Mouse (Mus musculus) hindbrain, embryonic 12.5 days (tissue): Measurements from ENCODE around the gene Dok1. TPM values are rescaled to one million over a fixed set of nuclear protein-coding genes. Genes with fewer than 3 reads are reported as not detected.
A peak's percentile ranks its signal among the peaks of the same experiment; 100 is the strongest.

Experiments
- ATAC-seq: fragments of 200-750 bp; cut with Nextera tagmentation; 2 replicates; pipeline ENCODE4 v1.8.0; 2017; ENCODE audit warnings: moderate TSS enrichment; ENCODE audit not compliant: low FRiP score
- H3K27ac ChIP-seq: fragments of 300-500 bp; sonication (generic); 2 replicates; pipeline ENCODE4 v1.5.1; 2016; ENCODE audit warnings: mild to moderate bottlenecking
- H3K27me3 ChIP-seq: fragments of 300-500 bp; sonication (generic); 2 replicates; pipeline ENCODE4 v1.6.1; 2016; ENCODE audit warnings: mild to moderate bottlenecking
- H3K36me3 ChIP-seq: fragments of 300-500 bp; sonication (generic); 2 replicates; pipeline ENCODE4 v1.6.1; 2016; ENCODE audit warnings: mild to moderate bottlenecking
- H3K4me1 ChIP-seq: fragments of 300-500 bp; sonication (generic); 2 replicates; pipeline ENCODE4 v1.6.1; 2016
- H3K4me2 ChIP-seq: fragments of 300-500 bp; sonication (generic); replicated peaks from 2 replicates; pipeline ENCODE4 v1.6.1; 2016; ENCODE audit warnings: mild to moderate bottlenecking
- H3K4me3 ChIP-seq: fragments of 300-500 bp; sonication (generic); 2 replicates; pipeline ENCODE4 v1.5.1; 2016; ENCODE audit warnings: mild to moderate bottlenecking
- H3K9ac ChIP-seq: fragments of 300-500 bp; sonication (generic); 2 replicates; pipeline ENCODE4 v1.6.1; 2016; ENCODE audit warnings: mild to moderate bottlenecking, moderate library complexity
- H3K9me3 ChIP-seq: fragments of 300-500 bp; sonication (generic); replicated peaks from 2 replicates; pipeline ENCODE4 v1.6.1; 2016; ENCODE audit warnings: mild to moderate bottlenecking
- WGBS: fragments of 180-500 bp; shearing (Covaris S2); methylation state at CpG from one replicate; pipeline ENCODE4 v1.1.7; 2016; 5-methylcytosine and 5-hydroxymethylcytosine counted together
- polyA plus RNA-seq: library from polyadenylated mRNA; unstranded; fragments of >200 nt; fragmentation: Nextera tagmentation; extraction: Ambion mirVana; gene quantifications from 2 replicates; pipeline ENCODE4 v1.2.1, GENCODE M21; 2016

The Dok1 gene
- polyA plus RNA-seq: 8.5 and 10.3 TPM in 2 replicates

DNA sequence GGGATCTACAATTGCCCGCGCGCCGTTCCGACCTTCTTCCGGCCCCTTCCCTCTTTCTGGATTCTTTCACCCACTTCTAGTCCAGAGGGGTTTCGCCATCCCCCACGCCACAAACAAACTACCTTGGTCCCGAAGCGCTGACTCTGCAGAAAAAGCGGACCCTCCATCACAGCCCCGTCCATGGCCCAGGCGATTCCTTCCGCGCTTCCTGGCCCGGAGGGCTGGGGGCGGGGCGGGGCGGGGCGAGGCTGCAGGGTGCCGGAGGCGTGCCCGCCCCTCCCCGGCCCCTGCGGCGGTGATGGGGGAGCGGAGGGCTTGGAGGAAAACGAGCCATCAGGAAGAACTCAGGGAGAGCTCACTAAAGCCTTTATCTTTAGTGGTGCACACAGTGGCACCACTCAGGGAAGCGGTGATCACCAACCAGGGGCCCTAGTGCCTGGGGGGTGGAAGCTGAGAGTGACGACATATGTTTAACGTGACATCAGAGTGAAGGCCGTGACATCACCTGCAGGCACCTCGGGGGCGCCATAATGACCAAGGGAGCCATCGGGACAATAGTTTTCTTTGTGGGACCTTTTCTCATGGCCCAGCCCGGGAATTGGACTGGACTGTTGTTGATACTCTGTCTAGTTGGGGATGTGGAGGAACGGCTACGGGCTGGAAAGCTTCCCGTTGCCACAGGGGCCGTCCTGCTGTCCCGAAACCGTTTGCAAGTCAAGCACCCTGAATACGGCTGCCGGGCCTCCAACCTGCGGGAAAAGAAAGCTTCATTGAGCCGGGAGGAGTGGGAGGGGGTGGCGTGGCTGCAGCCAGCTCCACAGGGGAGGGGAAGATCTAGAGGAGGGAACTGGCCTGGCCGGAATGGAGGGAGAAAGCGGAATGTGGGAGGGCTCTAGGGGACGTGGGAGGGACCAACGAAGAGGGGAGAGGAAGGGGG lies at the start of gene Dok1, which contains the start of gene Loxl3:
Gene Dok1 (minus strand): TSS at position 223 of the 937 bp plus-strand sequence.
Gene Loxl3 (plus strand): TSS at position 925 of the 937 bp plus-strand sequence.
- Histone ChIP-seq H3K4me2 (peak within 1 kb of the TSS; percentile 78), H3K4me1 (peaks cover 31% of the 10 kb centered on the region), H3K27ac (peak within 1 kb of the TSS; percentile 72), H3K4me3 (peak within 1 kb of the TSS; percentile 49), H3K36me3 (no peaks in the 10 kb centered on the region), H3K9me3 (no peaks in the 10 kb centered on the region), H3K27me3 (peaks cover 66% of the 10 kb centered on the region), H3K9ac (peak within 1 kb of the TSS; percentile 58)
- peak; percentile 74 for ATAC-seq
- under 1% methylated on average over 51 of the region's 51 CpGs for WGBS

DNA sequence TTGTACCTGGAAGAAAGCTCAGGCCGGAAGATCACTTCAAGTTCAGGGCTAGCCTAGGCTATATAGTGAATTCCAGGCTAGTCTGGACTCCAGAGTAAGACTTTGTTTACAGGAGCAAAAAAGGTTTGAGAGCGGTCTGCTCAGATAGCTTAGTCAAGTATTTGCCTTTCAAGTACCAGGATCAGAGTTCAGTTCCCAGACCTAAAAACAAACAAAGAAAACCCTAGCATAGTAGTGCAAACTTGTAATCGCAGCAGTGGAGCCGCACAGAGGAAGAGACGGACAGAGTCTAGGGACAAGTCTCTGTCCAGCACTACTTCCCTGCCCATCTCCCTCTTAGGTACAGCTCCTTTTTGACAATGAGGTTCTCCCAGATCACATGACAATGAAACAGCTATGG lies 46.9 kb upstream of the Dok1 start:
- Histone ChIP-seq H3K27ac (no peak overlapping the region), H3K4me2 (no peak overlapping the region), H3K9ac (no peak overlapping the region), H3K27me3 (peaks cover 56% of the 10 kb centered on the region), H3K9me3 (no peaks in the 10 kb centered on the region), H3K4me1 (peaks cover 30% of the 10 kb centered on the region), H3K36me3 (peaks cover 22% of the 10 kb centered on the region), H3K4me3 (no peak overlapping the region)
- ATAC-seq: no peak
- WGBS: 90% methylated on average over 5 of the region's 5 CpGs

DNA sequence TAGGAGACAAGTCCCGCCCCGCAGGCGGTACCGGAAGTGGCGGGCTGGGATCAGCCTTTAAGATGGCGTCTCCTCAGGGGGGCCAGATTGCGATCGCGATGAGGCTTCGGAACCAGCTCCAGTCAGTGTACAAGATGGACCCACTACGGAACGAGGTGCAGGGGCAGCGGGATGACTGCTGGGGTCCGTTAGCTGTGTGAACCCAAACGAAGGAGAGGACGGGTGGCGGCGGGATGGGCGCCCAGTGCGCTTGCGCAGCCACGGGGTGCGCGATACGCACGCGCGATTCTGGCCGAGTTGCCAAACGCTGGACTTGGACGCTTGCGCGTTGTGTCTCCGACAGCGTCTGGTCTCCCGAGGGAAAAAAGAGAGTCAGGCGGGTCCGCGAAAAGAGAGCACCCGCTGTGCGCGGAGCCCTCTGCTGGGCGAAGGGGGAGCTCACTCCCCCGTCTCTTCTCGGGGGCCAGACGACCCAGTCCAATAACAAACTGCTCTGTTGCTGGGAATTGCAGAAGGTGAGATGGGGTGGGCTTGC lies 45.1 kb upstream of the Dok1 start:
- Histone ChIP-seq H3K27ac (peak overlapping the region; percentile 84), H3K36me3 (peaks cover 22% of the 10 kb centered on the region), H3K4me3 (peak overlapping the region; percentile 69), H3K9ac (peak overlapping the region; percentile 84), H3K4me1 (peaks cover 21% of the 10 kb centered on the region), H3K4me2 (peak overlapping the region; percentile 97), H3K9me3 (no peaks in the 10 kb centered on the region), H3K27me3 (peaks cover 56% of the 10 kb centered on the region)
- WGBS: under 1% methylated on average over 46 of the region's 46 CpGs
- ATAC-seq: peak; percentile 93

DNA sequence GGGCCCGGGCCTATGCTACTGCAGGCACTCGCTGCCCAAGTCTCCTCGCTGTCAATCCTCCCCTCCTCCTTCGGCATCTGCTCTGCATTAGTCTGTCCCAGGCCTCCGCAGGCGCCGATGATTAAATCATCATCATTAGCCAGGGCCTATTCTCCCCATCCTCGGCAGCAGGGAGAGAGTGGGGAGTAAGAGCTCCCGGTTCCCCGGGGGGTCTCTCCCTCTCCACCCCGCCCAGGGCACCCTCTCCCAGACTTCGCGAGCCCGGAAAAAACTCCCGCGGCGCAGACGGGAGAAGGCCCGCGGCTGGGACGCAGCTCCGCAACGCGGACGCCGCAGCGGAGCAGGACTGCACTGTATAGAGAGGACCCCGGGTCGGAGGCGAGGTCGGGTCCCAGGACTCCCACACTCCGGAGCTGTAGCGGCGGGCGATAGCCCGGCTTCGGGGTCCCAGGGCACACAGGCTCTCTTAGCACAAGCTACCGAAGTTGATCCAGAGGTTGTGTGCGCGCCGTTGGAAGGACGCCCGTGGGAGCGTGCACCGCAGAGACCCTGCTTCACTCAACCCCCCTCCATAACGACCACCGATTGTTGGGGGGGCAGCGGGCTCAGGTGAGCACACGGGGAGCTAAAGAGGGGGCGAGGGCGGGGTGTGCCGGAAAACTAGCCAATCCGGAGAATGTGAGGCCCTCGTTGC lies 44.5 kb upstream of the Dok1 start, which contains the start of gene Pcgf1:
Gene Pcgf1 (plus strand): TSS at position 240 of the 694 bp plus-strand sequence.
- H3K27me3 ChIP-seq: peaks cover 56% of the 10 kb centered on the region
- H3K27ac ChIP-seq: peak within 1 kb of the TSS; percentile 84
- no peaks in the 10 kb centered on the region for H3K9me3 ChIP-seq
- H3K4me2 ChIP-seq: peak within 1 kb of the TSS; percentile 97
- peak within 1 kb of the TSS; percentile 84 for H3K9ac ChIP-seq
- H3K36me3 ChIP-seq: peaks cover 22% of the 10 kb centered on the region
- peaks cover 21% of the 10 kb centered on the region for H3K4me1 ChIP-seq
- peak within 1 kb of the TSS; percentile 69 for H3K4me3 ChIP-seq
- ATAC-seq: peak; percentile 88
- WGBS: under 1% methylated on average over 54 of the region's 54 CpGs

DNA sequence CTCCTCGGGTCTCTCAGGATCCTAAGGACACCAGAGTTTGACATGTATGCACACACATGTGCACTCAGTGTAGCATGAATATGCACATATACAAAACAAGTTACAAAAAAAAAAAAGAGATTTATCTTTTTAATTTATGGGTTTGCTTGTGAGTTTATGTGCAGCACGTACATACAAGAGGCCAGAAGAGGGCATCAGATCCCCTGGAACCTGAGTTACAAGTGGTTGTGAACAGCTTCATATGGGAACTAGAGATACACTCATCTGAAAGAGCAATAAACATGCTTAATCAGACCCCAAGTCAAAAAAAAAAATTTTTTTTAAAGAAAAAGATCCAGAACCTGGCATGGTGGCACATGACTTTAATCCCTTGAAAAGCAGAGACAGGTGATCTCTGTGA lies 41.7 kb upstream of the Dok1 start:
- Histone ChIP-seq H3K27me3 (peaks cover 72% of the 10 kb centered on the region), H3K9ac (no peak overlapping the region), H3K36me3 (0 out of 2 replicates have a peak, but pooled peaks cover 2% of the 10 kb centered on the region), H3K4me1 (peaks cover 30% of the 10 kb centered on the region), H3K4me3 (no peak overlapping the region), H3K4me2 (no peak overlapping the region), H3K9me3 (no peaks in the 10 kb centered on the region), H3K27ac (no peak overlapping the region)
- 22% methylated on average over 2 of the region's 2 CpGs for WGBS
- no peak for ATAC-seq

DNA sequence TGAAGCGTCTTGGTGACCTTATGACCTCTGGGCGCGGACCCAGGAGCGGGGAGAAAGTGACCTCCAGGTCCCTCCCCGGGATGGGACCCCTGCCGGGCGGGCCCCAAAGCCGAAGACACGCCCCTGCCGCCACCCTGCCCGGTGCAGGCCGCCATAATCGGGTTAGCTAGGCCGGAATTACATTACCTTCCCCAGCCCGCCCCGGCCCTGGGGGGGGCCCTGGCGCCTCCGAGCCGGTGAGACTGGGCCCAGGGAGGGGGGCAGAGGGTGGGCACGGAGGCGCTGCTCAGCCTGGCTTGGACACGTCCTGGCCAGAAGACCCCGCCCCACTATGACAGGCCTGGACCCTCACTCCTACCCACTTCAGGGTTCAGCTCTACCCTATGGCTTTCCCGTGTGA lies 37.9 kb upstream of the Dok1 start:
- peak; percentile 41; the same call in 1 of the 2 replicates for ATAC-seq
- Histone ChIP-seq H3K9me3 (no peaks in the 10 kb centered on the region), H3K4me2 (peak overlapping the region; percentile 17; the same call in 1 of the 2 replicates), H3K27me3 (peaks cover 99% of the 10 kb centered on the region), H3K36me3 (no peaks in the 10 kb centered on the region), H3K4me1 (peaks cover 19% of the 10 kb centered on the region), H3K27ac (no peak overlapping the region), H3K4me3 (peak overlapping the region; percentile 14), H3K9ac (no peak overlapping the region)
- 2% methylated on average over 19 of the region's 24 CpGs for WGBS

DNA sequence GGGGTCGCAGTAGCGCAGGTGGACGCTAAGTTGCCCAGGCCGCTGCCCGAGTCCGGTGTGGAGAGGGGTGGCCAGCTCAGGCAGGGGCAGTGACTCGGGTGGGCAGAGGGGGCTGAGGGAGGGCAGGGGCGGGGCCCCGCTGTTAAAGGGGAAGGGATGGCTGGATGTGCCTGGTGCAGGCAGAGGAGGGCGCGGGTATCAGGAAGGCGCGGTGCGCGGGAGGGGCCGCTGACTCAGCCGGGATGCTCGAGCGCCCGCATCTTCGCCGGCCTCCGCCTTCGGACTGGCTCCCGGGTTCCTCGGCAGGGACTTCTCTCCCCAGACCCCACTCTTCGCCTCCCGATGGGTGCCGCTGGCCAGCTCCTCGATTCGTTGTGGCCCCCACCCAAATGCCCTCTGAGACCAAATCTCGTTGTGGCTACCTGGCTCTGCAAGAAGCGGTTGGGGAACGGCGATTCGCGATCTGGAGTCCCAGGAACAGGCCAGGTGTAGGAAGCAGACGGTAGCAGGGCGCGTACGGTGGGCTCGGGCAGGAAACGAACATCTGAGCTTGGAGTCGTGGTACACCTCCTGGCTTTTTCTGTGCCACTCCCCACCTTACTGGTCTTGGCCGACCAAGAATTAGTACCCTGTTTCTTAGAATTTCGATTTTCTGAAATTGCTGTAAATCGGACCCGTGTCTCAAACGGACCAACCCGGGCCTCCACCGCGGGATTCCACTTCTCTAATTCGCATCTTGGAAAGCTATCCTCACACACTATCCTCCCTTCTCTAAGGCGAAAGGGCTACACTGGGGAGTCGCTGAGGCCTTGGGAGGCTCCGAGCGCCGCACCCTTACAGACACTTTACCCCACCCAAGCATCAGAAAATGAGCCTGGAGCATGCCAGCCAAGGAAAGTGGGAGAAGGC lies 37.3 kb upstream of the Dok1 start:
- Histone ChIP-seq H3K4me1 (peaks cover 19% of the 10 kb centered on the region), H3K4me2 (peak overlapping the region; percentile 28; the same call in 1 of the 2 replicates), H3K4me3 (peak overlapping the region; percentile 23), H3K9ac (no peak overlapping the region), H3K27ac (no peak overlapping the region), H3K9me3 (no peaks in the 10 kb centered on the region), H3K36me3 (no peaks in the 10 kb centered on the region), H3K27me3 (peaks cover 99% of the 10 kb centered on the region)
- WGBS: 1% methylated on average over 50 of the region's 58 CpGs
- 0 out of 2 replicates have a peak, but pooled peaks have one; percentile 26 for ATAC-seq

DNA sequence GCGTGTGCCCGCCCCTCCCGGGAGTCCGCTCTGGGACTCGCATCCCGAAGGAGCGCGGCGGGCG lies 36.8 kb upstream of the Dok1 start, which contains the start of gene Tlx2:
Gene Tlx2 (minus strand): TSS at position 47 of the 64 bp plus-strand sequence.
- H3K36me3 ChIP-seq: no peaks in the 10 kb centered on the region
- peak within 1 kb of the TSS; percentile 28; the same call in 1 of the 2 replicates for H3K4me2 ChIP-seq
- H3K4me1 ChIP-seq: peaks cover 19% of the 10 kb centered on the region
- ATAC-seq: no peak
- no peaks in the 10 kb centered on the region for H3K9me3 ChIP-seq
- peak within 1 kb of the TSS; percentile 23 for H3K4me3 ChIP-seq
- WGBS: 3% methylated on average over 10 of the region's 10 CpGs
- H3K27me3 ChIP-seq: peaks cover 99% of the 10 kb centered on the region
- no peak within 1 kb of the TSS for H3K27ac ChIP-seq
- no peak within 1 kb of the TSS for H3K9ac ChIP-seq

DNA sequence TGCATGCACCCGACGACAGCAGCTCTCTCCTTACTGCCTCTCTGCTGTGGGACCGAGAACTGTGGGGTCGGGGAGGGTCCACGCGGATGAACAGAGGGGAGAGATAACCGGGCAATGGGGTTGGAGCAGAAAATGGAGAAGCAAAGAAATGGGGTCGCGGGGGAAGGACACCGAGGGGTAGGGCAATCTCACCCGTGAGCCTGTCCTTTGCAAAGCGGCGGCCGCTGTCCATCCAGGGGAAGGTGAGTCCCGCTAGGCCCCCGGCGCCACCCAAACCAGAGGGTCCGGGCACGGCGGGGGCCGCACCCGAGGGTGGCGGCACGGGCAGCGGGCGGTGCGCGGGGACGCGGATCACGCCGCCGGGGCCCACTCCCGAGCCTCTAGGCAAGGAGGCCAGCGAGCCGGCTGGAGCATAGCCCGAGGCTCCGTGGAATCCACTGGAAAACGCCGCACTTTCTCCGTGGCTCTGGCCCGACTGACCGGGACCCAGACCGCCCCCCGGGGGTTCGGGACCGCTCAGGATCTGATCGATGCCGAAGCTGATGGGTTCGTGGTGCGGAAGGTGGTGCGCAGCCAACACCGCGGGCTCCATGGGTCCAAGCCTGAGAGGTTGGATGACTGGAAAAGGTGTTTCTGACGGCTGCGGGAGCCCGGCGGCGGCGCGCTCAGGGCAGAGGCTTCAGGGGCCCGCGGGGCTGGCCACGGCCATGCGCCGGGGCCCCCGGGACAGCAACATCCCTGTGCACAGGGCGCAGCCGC lies 36.4 kb upstream of the Dok1 start:
- Histone ChIP-seq H3K9ac (no peak overlapping the region), H3K27ac (no peak overlapping the region), H3K4me2 (peak overlapping the region; percentile 28; the same call in 1 of the 2 replicates), H3K4me1 (peaks cover 19% of the 10 kb centered on the region), H3K27me3 (peaks cover 99% of the 10 kb centered on the region), H3K9me3 (no peaks in the 10 kb centered on the region), H3K4me3 (peak overlapping the region; percentile 23), H3K36me3 (no peaks in the 10 kb centered on the region)
- WGBS: 2% methylated on average over 69 of the region's 69 CpGs
- no peak for ATAC-seq

DNA sequence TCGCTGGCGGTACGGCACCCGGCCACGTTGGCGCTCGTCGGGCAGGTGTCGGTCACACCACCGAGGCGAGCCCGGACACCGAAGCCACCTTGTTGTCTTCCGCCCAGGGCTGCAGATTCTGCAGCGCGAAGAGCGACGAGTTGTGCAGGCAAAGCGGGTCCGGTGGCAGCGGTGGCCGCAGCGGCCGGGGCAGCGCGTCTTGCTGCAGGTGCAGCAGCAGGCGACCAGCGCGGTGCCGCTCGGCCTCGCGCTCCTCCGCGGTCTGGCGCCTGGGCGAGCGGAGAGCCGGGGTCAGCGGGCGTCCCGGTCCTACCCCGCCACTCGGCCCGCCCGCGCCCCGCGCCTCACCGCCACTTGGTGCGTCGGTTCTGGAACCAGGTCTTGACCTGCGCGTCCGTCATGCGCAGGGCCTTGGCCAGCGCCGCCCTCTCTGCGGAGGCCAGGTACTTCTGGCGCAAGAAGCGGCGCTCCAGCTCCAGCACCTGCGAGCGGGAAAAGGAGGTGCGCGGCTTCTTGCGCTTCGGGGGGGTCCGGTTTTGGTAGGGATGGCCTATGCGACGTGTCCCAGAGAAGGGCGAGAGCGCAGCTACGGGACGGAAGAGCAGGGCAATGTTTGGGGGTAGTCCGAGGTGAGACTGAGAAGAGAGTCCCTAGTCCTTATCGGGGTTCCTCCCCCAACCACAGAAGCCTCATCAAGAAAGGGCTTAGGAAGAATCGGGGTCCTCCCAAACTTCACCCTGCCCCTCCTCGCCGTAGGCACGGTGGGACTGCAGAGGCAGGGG lies 35.6 kb upstream of the Dok1 start:
- no peak overlapping the region for H3K9ac ChIP-seq
- peaks cover 19% of the 10 kb centered on the region for H3K4me1 ChIP-seq
- H3K36me3 ChIP-seq: no peaks in the 10 kb centered on the region
- peak overlapping the region; percentile 23 for H3K4me3 ChIP-seq
- 1% methylated on average over 72 of the region's 81 CpGs for WGBS
- no peak for ATAC-seq
- peaks cover 99% of the 10 kb centered on the region for H3K27me3 ChIP-seq
- H3K9me3 ChIP-seq: no peaks in the 10 kb centered on the region
- H3K27ac ChIP-seq: no peak overlapping the region
- peak overlapping the region; percentile 21 for H3K4me2 ChIP-seq
